Mouse (Mus musculus): ENCODE measurements around the gene Mcoln3.

GRCm38 (mm10) chr3:146142523-146142922 is 25.3 kb downstream of the Mcoln3 start:
- no peak for TF ChIP-seq GATA1 (IDR thresholded peaks at IDR 0.05; ENCODE audit: low read length)
- no peak for TF ChIP-seq TAL1 (IDR thresholded peaks at IDR 0.05; ENCODE audit: low read length)
